ENCODE assay signal across 8 mouse cellular contexts in the genomic region with DNA sequence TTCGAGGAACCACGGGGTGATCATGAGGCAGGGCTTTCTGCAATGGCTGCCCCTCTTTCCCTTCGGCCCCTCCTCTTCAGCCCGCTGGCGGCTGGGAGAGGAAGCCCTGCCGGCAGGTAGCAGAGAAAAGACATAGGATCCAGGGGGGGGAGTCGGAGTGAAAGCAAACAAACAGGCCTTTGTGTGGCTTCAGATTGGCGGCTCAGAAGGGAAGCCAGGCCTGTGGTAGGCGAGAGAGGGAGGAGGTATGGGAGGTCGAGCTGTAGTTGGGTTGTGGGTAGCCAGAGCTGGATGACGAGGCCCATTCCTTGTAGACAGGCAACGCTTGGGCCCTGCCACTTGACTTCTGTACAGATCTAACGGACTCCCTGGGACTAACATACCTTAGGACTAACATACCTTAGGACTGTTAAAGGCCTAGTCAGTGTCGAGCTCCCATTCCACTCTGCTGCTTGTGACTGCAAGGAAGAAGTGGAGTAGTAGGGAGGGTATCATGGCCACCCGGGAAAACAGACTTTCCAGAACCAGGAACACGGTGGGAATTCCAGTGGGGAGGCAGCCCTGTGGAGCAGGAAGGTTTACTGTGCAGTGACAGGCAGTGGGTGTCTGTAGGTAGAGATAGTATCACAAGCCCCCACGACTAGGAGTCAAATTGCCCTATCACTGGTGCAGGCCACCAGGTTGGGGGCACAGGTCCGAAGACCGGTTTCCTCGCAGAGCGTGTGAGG. TPM values are rescaled to one million over a fixed set of nuclear protein-coding genes. Genes with fewer than 3 reads are reported as not detected.
DNase-seq lines count a peak whose midpoint lies in the region; ATAC-seq lines count a peak whose summit lies in the region.

No protein-coding gene starts in this region.

- peaks cover 86% of the 10 kb centered on the region for H3K79me2 ChIP-seq in macrophage (ENCODE audit: inconsistent target)

- peaks cover 71% of the 10 kb centered on the region for H3K4me1 ChIP-seq in embryonic facial prominence, embryonic 13.5 days

- H3K36me3 ChIP-seq in embryonic facial prominence, embryonic 13.5 days, result no peaks in the 10 kb centered on the region
- H3K36me3 ChIP-seq in macrophage (ENCODE audit: inconsistent target), result no peaks in the 10 kb centered on the region

- WGBS in embryonic facial prominence, embryonic 13.5 days, result 3% methylated on average over 21 of the region's 21 CpGs
- 9% methylated on average over 21 of the region's 21 CpGs for WGBS in macrophage (ENCODE audit: missing documents)

- H3K27ac ChIP-seq in embryonic facial prominence, embryonic 13.5 days, result peak overlapping the region; percentile 97
- H3K27ac ChIP-seq in macrophage, result peak overlapping the region; percentile 71

- peak; percentile 45 to 46 for DNase-seq in B cell, adult 2 months
- peak; percentile 72 for DNase-seq in NIH3T3 (ENCODE audit: low read depth)
- DNase-seq in heart, postnatal 10 days, result peak; percentile 64 to 67
- DNase-seq in kidney, postnatal 25 days, result peak; percentile 28 to 63
- peak; percentile 89 for DNase-seq in retina, postnatal 1 day
- peak; percentile 27 for DNase-seq in urinary bladder, postnatal 25 days (ENCODE audit: low spot score)

- H3K9me3 ChIP-seq in embryonic facial prominence, embryonic 13.5 days, result no peaks in the 10 kb centered on the region

- no peaks in the 10 kb centered on the region for H3K27me3 ChIP-seq in embryonic facial prominence, embryonic 13.5 days

- H3K9ac ChIP-seq in embryonic facial prominence, embryonic 13.5 days, result peak overlapping the region; percentile 72

- peak overlapping the region; percentile 53 for H3K4me3 ChIP-seq in embryonic facial prominence, embryonic 13.5 days
- H3K4me3 ChIP-seq in macrophage (ENCODE audit: inconsistent target), result peak overlapping the region; percentile 54

- H3K4me2 ChIP-seq in embryonic facial prominence, embryonic 13.5 days, result peak overlapping the region; percentile 84

- intact Hi-C loops in heart, postnatal 10 days (cut with DNase I), result no loop called here

- peak; percentile 44; the same call in 1 of the 2 replicates for ATAC-seq in embryonic facial prominence, embryonic 13.5 days (ENCODE audit: insufficient number of reproducible peaks, insufficient read depth, low FRiP score, low TSS enrichment, low read depth)

RNA-seq across cellular contexts. Expression of gene Rai1, which starts 9.6 kb away (rescaled TPM):
- polyA plus RNA-seq in embryonic facial prominence, embryonic 13.5 days (2015; fragmentation: Nextera tagmentation; extraction: Ambion mirVana), result 27.9 and 28.5 TPM in 2 replicates
- 10 to 100 TPM; 44.6 to 45.7 TPM for total RNA-seq in heart, postnatal 10 days (2021)
- total RNA-seq in macrophage (2018; cell fraction: chromatin; rRNA removed), result 100 to 1,000 TPM in 1 of 26 experiments, 10 to 100 TPM in 25; 31.4 to 101 (median 64.9) TPM
- total RNA-seq in macrophage (2018; cell fraction: cytosol; rRNA removed), result 10 to 100 TPM in 13 of 26 experiments, 1 to 10 TPM in 13; 5.1 to 17.0 (median 10.1) TPM
- total RNA-seq in macrophage (2018; cell fraction: nucleus; rRNA removed), result 10 to 100 TPM; 15.6 to 76.1 (median 39.9) TPM
- 10.5 to 12.9 TPM (median 11.0 TPM) in 3 replicates for polyA plus RNA-seq in macrophage (2018)

Comparison
In these comparisons a context has a peak if more than half of its experiments do, and no peak if none do; other contexts are left out.
1. Peak in every context shown above with its lines: DNase-seq, ATAC-seq, H3K4me3 ChIP-seq and H3K27ac ChIP-seq.
2. DNase-seq: peak in every context shown above with its lines; median percentile 89 in retina, postnatal 1 day; 72 in NIH3T3; 66 in heart, postnatal 10 days; 46 in B cell, adult 2 months; 46 in kidney, postnatal 25 days; 27 in urinary bladder, postnatal 25 days.